Mouse (Mus musculus): Measurements from ENCODE around the gene 4933417A18Rik.
"Not testable (repeated sequence)": the region's sequence is repeated elsewhere in the genome, so short reads cannot be mapped to it uniquely, and the experiment has no call there.

The 4933417A18Rik gene

GRCm38 (mm10) chr13:34924210-34924609 is at the start of gene 4933417A18Rik, which contains the start of gene Fam217a:
TSS of gene 4933417A18Rik (plus strand) at chr13:34924409.
TSS of gene Fam217a (minus strand) at chr13:34924310.
- no peak for DNase-seq

GRCm38 (mm10) chr13:34874736-34875135 is 49.5 kb upstream of the 4933417A18Rik start:
- DNase-seq: peak; percentile 37

GRCm38 (mm10) chr13:34875166-34875710 is 49.0 kb upstream of the 4933417A18Rik start, which contains the start of gene Prpf4b:
TSS of gene Prpf4b (plus strand) at chr13:34875302.
- peak; percentile 91 for DNase-seq

GRCm38 (mm10) chr13:34875741-34876445 is 48.3 kb upstream of the 4933417A18Rik start:
- no peak for DNase-seq

GRCm38 (mm10) chr13:34876481-34876880 is 47.7 kb upstream of the 4933417A18Rik start:
- no peak for DNase-seq

GRCm38 (mm10) chr13:34892871-34893270 is 31.3 kb upstream of the 4933417A18Rik start:
- no peak for DNase-seq

- DNase-seq: no peak
These were observed 9.6 kb upstream of the 4933417A18Rik start for GRCm38 (mm10) chr13:34914614-34915013.

- DNase-seq: no peak
These were observed 7.6 kb upstream of the 4933417A18Rik start for GRCm38 (mm10) chr13:34916520-34917167.

- no peak for DNase-seq
These were observed 10.9 kb downstream of the 4933417A18Rik start for GRCm38 (mm10) chr13:34934931-34935644.

GRCm38 (mm10) chr13:34942370-34942769 is 18.2 kb downstream of the 4933417A18Rik start:
- DNase-seq: no peak

- not testable (repeated sequence) for DNase-seq
These were observed 27.2 kb downstream of the 4933417A18Rik start for GRCm38 (mm10) chr13:34951437-34951836.

GRCm38 (mm10) chr13:34956901-34957300 is 32.7 kb downstream of the 4933417A18Rik start:
- DNase-seq: no peak

- not testable (repeated sequence) for DNase-seq
These were observed 33.9 kb downstream of the 4933417A18Rik start for GRCm38 (mm10) chr13:34958158-34958557.

- no peak for DNase-seq
These were observed 37.0 kb downstream of the 4933417A18Rik start for GRCm38 (mm10) chr13:34960996-34961770.

GRCm38 (mm10) chr13:34963511-34964397 is 39.5 kb downstream of the 4933417A18Rik start, which contains the start of gene Eci3:
TSS of gene Eci3 (minus strand) at chr13:34963810.
- no peak for DNase-seq

GRCm38 (mm10) chr13:34964419-34964818 is 40.2 kb downstream of the 4933417A18Rik start:
- no peak for DNase-seq

- no peak for DNase-seq
These were observed 40.7 kb downstream of the 4933417A18Rik start for GRCm38 (mm10) chr13:34964866-34965265.

GRCm38 (mm10) chr13:34965647-34966046 is 41.4 kb downstream of the 4933417A18Rik start:
- not testable (repeated sequence) for DNase-seq

- DNase-seq: not testable (repeated sequence)
These were observed 48.2 kb downstream of the 4933417A18Rik start for GRCm38 (mm10) chr13:34972456-34972855.

GRCm38 (mm10) chr13:34973149-34973548 is 48.9 kb downstream of the 4933417A18Rik start:
- no peak for DNase-seq

GRCm38 (mm10) chr13:34973770-34974169 is 49.6 kb downstream of the 4933417A18Rik start:
- DNase-seq: no peak

Measured in cerebellum, adult 8-10 months (tissue).